Mouse (Mus musculus) lung, embryonic 14.5 days (tissue): ENCODE measurements at regions not wholly inside any gene's neighbourhood (a gene's known extent, or its start where the extent isn't known, plus 50 kb on each side); places are given as distances from the start of the nearest gene placed in this dataset. TPM values are rescaled to one million over a fixed set of nuclear protein-coding genes. Genes with fewer than 3 reads are reported as not detected.
"Not testable (repeated sequence)": the region's sequence is repeated elsewhere in the genome, so short reads cannot be mapped to it uniquely, and the experiment has no call there.

Experiments
- ATAC-seq: fragments of 200-750 bp; cut with Nextera tagmentation; 2 replicates; pipeline ENCODE4 v1.8.0; 2017; ENCODE audit warnings: mild to moderate bottlenecking, moderate TSS enrichment, moderate library complexity; ENCODE audit not compliant: insufficient read depth
- DNase-seq: peaks from one replicate; pipeline ENCODE4 v3.0.0-alpha.2; 2015
- H3K27ac ChIP-seq: fragments of 300-500 bp; sonication (generic); 2 replicates; pipeline ENCODE4 v1.5.1; 2014; ENCODE audit warnings: low read depth, mild to moderate bottlenecking, moderate library complexity
- H3K27me3 ChIP-seq: fragments of 300-500 bp; sonication (generic); 2 replicates; pipeline ENCODE4 v1.6.1; 2014; ENCODE audit warnings: low read length, control low read depth; ENCODE audit not compliant: insufficient read depth
- H3K36me3 ChIP-seq: fragments of 300-500 bp; sonication (generic); 2 replicates; pipeline ENCODE4 v1.6.1; 2014; ENCODE audit warnings: control low read depth; ENCODE audit not compliant: insufficient read depth
- H3K4me1 ChIP-seq: fragments of 300-500 bp; sonication (generic); 2 replicates; pipeline ENCODE4 v1.6.1; 2014; ENCODE audit warnings: antibody characterized with exemption, control low read depth; ENCODE audit not compliant: insufficient read depth
- H3K4me2 ChIP-seq: fragments of 300-500 bp; sonication (generic); 2 replicates; pipeline ENCODE4 v1.6.1; 2014; ENCODE audit warnings: mild to moderate bottlenecking
- H3K4me3 ChIP-seq: fragments of 300-500 bp; sonication (generic); 2 replicates; pipeline ENCODE4 v1.5.1; 2014; ENCODE audit warnings: low read depth, low read length
- H3K9ac ChIP-seq: fragments of 300-500 bp; sonication (generic); 2 replicates; pipeline ENCODE4 v1.6.1; 2014
- H3K9me3 ChIP-seq: fragments of 300-500 bp; sonication (generic); 2 replicates; pipeline ENCODE4 v1.6.1; 2016; ENCODE audit warnings: low read depth, low read length, control low read depth
- CTCF ChIP-seq: IDR thresholded peaks from 2 replicates; pipeline ENCODE4 v1.5.1; 2016; ENCODE audit warnings: antibody characterized with exemption, low read depth
- WGBS: fragments of 180-500 bp; shearing (Covaris S2); extraction: QIAGEN DNeasy Blood & Tissue Kit; methylation state at CpG from one replicate; pipeline ENCODE4 v1.1.7; 2014; 5-methylcytosine and 5-hydroxymethylcytosine counted together
- microRNA-seq: library from miRNA; unstranded; fragments of <30 nt; microRNA quantifications from one replicate; pipeline ENCODE4, GENCODE M21; 2016; ENCODE audit warnings: borderline number of aligned reads

- ATAC-seq (no peak), DNase-seq (no peak)
- no peak overlapping the region for H3K27ac ChIP-seq
- no peak overlapping the region for H3K4me3 ChIP-seq
- H3K27me3 ChIP-seq, result no peaks in the 10 kb centered on the region
- no peak overlapping the region for H3K4me2 ChIP-seq
- H3K36me3 ChIP-seq, result no peaks in the 10 kb centered on the region
- H3K4me1 ChIP-seq, result no peaks in the 10 kb centered on the region
- H3K9me3 ChIP-seq, result no peaks in the 10 kb centered on the region
- 78% methylated on average over 4 of the region's 4 CpGs for WGBS
- TF ChIP-seq CTCF, result no peak
- H3K9ac ChIP-seq, result no peak overlapping the region
Observed at GRCm38 (mm10) chr19:17932665-17933064, 95.2 kb upstream of the Pcsk5 start.

- not testable (repeated sequence) for H3K4me2 ChIP-seq
- 93% methylated on average over 8 of the region's 8 CpGs for WGBS
Observed at GRCm38 (mm10) chr19:17927121-17927520, 89.7 kb upstream of the Pcsk5 start.

GRCm38 (mm10) chr19:17907579-17907978, 70.1 kb upstream of the Pcsk5 start:
- H3K36me3 ChIP-seq, result no peaks in the 10 kb centered on the region
- no peak for DNase-seq
- ATAC-seq, result no peak
- no peaks in the 10 kb centered on the region for H3K4me1 ChIP-seq
- no peak overlapping the region for H3K27ac ChIP-seq
- WGBS, result 61% methylated on average over 1 of the region's 1 CpGs
- H3K27me3 ChIP-seq, result no peaks in the 10 kb centered on the region
- no peak overlapping the region for H3K9ac ChIP-seq
- no peak for TF ChIP-seq CTCF
- H3K4me3 ChIP-seq, result no peak overlapping the region
- no peak overlapping the region for H3K4me2 ChIP-seq
- H3K9me3 ChIP-seq, result no peaks in the 10 kb centered on the region

More at GRCm38 (mm10) chr19:17927121-17927520, 89.7 kb upstream of the Pcsk5 start:
- ATAC-seq, H3K4me1 ChIP-seq, H3K36me3 ChIP-seq, H3K27ac ChIP-seq, H3K9ac ChIP-seq, DNase-seq, H3K27me3 ChIP-seq, H3K4me3 ChIP-seq, H3K9me3 ChIP-seq: not testable (repeated sequence)

GRCm38 (mm10) chr19:17904120-17904519, 66.7 kb upstream of the Pcsk5 start:
- Histone ChIP-seq H3K4me3 (no peak overlapping the region), H3K9me3 (no peaks in the 10 kb centered on the region), H3K27me3 (no peaks in the 10 kb centered on the region), H3K27ac (no peak overlapping the region), H3K9ac (no peak overlapping the region), H3K36me3 (no peaks in the 10 kb centered on the region), H3K4me1 (no peaks in the 10 kb centered on the region), H3K4me2 (no peak overlapping the region)
- WGBS, result 82% methylated on average over 3 of the region's 3 CpGs
- ATAC-seq, result no peak
- DNase-seq, result no peak
- no peak for TF ChIP-seq CTCF

GRCm38 (mm10) chr19:17892615-17893014, 55.2 kb upstream of the Pcsk5 start:
- H3K27me3 ChIP-seq, result no peaks in the 10 kb centered on the region
- no peaks in the 10 kb centered on the region for H3K4me1 ChIP-seq
- H3K9ac ChIP-seq, result no peak overlapping the region
- ATAC-seq (no peak), DNase-seq (no peak)
- H3K4me2 ChIP-seq, result no peak overlapping the region
- H3K4me3 ChIP-seq, result no peak overlapping the region
- no peak for TF ChIP-seq CTCF
- H3K36me3 ChIP-seq, result no peaks in the 10 kb centered on the region
- no peak overlapping the region for H3K27ac ChIP-seq
- no peaks in the 10 kb centered on the region for H3K9me3 ChIP-seq

Small RNAs in the stretch of these regions (microRNA-seq; reads per million reads assigned to microRNA genes)
- not detected for gene Gm23061
